Mouse (Mus musculus): ENCODE measurements at regions not wholly inside any gene's neighbourhood (a gene's known extent, or its start where the extent isn't known, plus 50 kb on each side); places are given as distances from the start of the nearest gene placed in this dataset.
"Not testable (repeated sequence)": the region's sequence is repeated elsewhere in the genome, so short reads cannot be mapped to it uniquely, and the experiment has no call there.

GRCm38 (mm10) chr4:27384941-27385340 lies 1038.2 kb upstream of the Manea start:
- WGBS = 91% methylated on average over 5 of the region's 5 CpGs

GRCm38 (mm10) chr4:27346892-27347291 lies 1000.2 kb upstream of the Manea start:
- no peak overlapping the region for H3K27ac ChIP-seq (replicated peaks)
- no peak for ATAC-seq (ENCODE audit: insufficient number of reproducible peaks, low FRiP score, low TSS enrichment, low read depth)

More at GRCm38 (mm10) chr4:27384941-27385340, 1038.2 kb upstream of the Manea start:
- H3K27ac ChIP-seq (replicated peaks); H3K4me2 ChIP-seq (replicated peaks); ATAC-seq (ENCODE audit: insufficient number of reproducible peaks, low FRiP score, low TSS enrichment, low read depth); H3K9me3 ChIP-seq (replicated peaks); H3K27me3 ChIP-seq; H3K4me1 ChIP-seq; H3K36me3 ChIP-seq; H3K4me3 ChIP-seq (replicated peaks); H3K9ac ChIP-seq: not testable (repeated sequence)

GRCm38 (mm10) chr4:27333279-27333678 lies 986.6 kb upstream of the Manea start:
- WGBS = 90% methylated on average over 3 of the region's 3 CpGs
- H3K9ac ChIP-seq = no peak overlapping the region
- no peaks in the 10 kb centered on the region for H3K9me3 ChIP-seq (replicated peaks)
- no peaks in the 10 kb centered on the region for H3K27me3 ChIP-seq
- ATAC-seq (ENCODE audit: insufficient number of reproducible peaks, low FRiP score, low TSS enrichment, low read depth) = no peak
- H3K4me1 ChIP-seq = no peaks in the 10 kb centered on the region
- H3K36me3 ChIP-seq = no peaks in the 10 kb centered on the region
- no peak overlapping the region for H3K4me2 ChIP-seq (replicated peaks)
- no peak overlapping the region for H3K4me3 ChIP-seq (replicated peaks)
- no peak overlapping the region for H3K27ac ChIP-seq (replicated peaks)

More at GRCm38 (mm10) chr4:27346892-27347291, 1000.2 kb upstream of the Manea start:
- no peaks in the 10 kb centered on the region for H3K9me3 ChIP-seq (replicated peaks)
- no peaks in the 10 kb centered on the region for H3K36me3 ChIP-seq
- H3K4me2 ChIP-seq (replicated peaks) = no peak overlapping the region
- no peak overlapping the region for H3K9ac ChIP-seq
- no peaks in the 10 kb centered on the region for H3K27me3 ChIP-seq
- no peak overlapping the region for H3K4me3 ChIP-seq (replicated peaks)
- no peaks in the 10 kb centered on the region for H3K4me1 ChIP-seq

Data from embryonic facial prominence, embryonic 15.5 days (tissue).